Mouse (Mus musculus): ENCODE data around the gene S100a16. TPM values are rescaled to one million over a fixed set of nuclear protein-coding genes. Genes with fewer than 3 reads are reported as not detected.

S100a16 gene
- polyA plus RNA-seq, 1 experiment from 2014 or later, result 42.1 TPM

- Histone ChIP-seq H3K9ac (ENCODE audit: low read length) (peak within 1 kb of the TSS; percentile 43), H3K9me3 (ENCODE audit: control insufficient read depth, low read length) (no peaks in the 10 kb centered on the region), H3K4me1 (ENCODE audit: control insufficient read depth, insufficient read depth, low read length) (peaks cover 12% of the 10 kb centered on the region), H3K27ac (replicated peaks; ENCODE audit: low read depth, low read length) (no peak within 1 kb of the TSS), H3K27me3 (ENCODE audit: control insufficient read depth, insufficient read depth, low read length) (peaks cover 5% of the 10 kb centered on the region; the same call in 1 of the 2 replicates), H3K4me2 (ENCODE audit: low read depth, severe bottlenecking) (peak within 1 kb of the TSS; percentile 78), H3K36me3 (ENCODE audit: control insufficient read depth, insufficient read depth, low read length) (no peaks in the 10 kb centered on the region), H3K4me3 (ENCODE audit: low read depth, low read length) (peak within 1 kb of the TSS; percentile 26)
- DNase-seq (ENCODE audit: low spot score), result peak; percentile 32
- no peak for ATAC-seq (ENCODE audit: insufficient number of reproducible peaks, low FRiP score, low TSS enrichment, low read depth)
- 3% methylated on average over 25 of the region's 25 CpGs for WGBS
Observed at GRCm38 (mm10) chr3:90513796-90514590, 23.1 kb upstream of the S100a16 start, which contains the start of the genes S100a1 and S100a13. Gene S100a1 (minus strand): TSS chr3:90514392. Gene S100a13 (plus strand): TSS chr3:90514435.

- H3K4me3 ChIP-seq (ENCODE audit: low read depth, low read length), result peak overlapping the region; percentile 26
- peaks cover 12% of the 10 kb centered on the region for H3K4me1 ChIP-seq (ENCODE audit: control insufficient read depth, insufficient read depth, low read length)
- DNase-seq (ENCODE audit: low spot score) (peak; percentile 77), ATAC-seq (ENCODE audit: insufficient number of reproducible peaks, low FRiP score, low TSS enrichment, low read depth) (peak; percentile 27; the same call in 1 of the 2 replicates)
- H3K27me3 ChIP-seq (ENCODE audit: control insufficient read depth, insufficient read depth, low read length), result peaks cover 5% of the 10 kb centered on the region; the same call in 1 of the 2 replicates
- H3K9me3 ChIP-seq (ENCODE audit: control insufficient read depth, low read length), result no peaks in the 10 kb centered on the region
- peak overlapping the region; percentile 78 for H3K4me2 ChIP-seq (ENCODE audit: low read depth, severe bottlenecking)
- no peak overlapping the region for H3K27ac ChIP-seq (replicated peaks; ENCODE audit: low read depth, low read length)
- no peaks in the 10 kb centered on the region for H3K36me3 ChIP-seq (ENCODE audit: control insufficient read depth, insufficient read depth, low read length)
- WGBS, result under 1% methylated on average over 10 of the region's 10 CpGs
- H3K9ac ChIP-seq (ENCODE audit: low read length), result peak overlapping the region; percentile 43
Observed at GRCm38 (mm10) chr3:90514691-90515090, 22.4 kb upstream of the S100a16 start.

GRCm38 (mm10) chr3:90515242-90515641 lies 21.8 kb upstream of the S100a16 start:
- Histone ChIP-seq H3K4me1 (ENCODE audit: control insufficient read depth, insufficient read depth, low read length) (peaks cover 12% of the 10 kb centered on the region), H3K9me3 (ENCODE audit: control insufficient read depth, low read length) (no peaks in the 10 kb centered on the region), H3K27ac (replicated peaks; ENCODE audit: low read depth, low read length) (no peak overlapping the region), H3K36me3 (ENCODE audit: control insufficient read depth, insufficient read depth, low read length) (no peaks in the 10 kb centered on the region), H3K4me2 (ENCODE audit: low read depth, severe bottlenecking) (peak overlapping the region; percentile 78), H3K4me3 (ENCODE audit: low read depth, low read length) (peak overlapping the region; percentile 26), H3K27me3 (ENCODE audit: control insufficient read depth, insufficient read depth, low read length) (peaks cover 5% of the 10 kb centered on the region; the same call in 1 of the 2 replicates), H3K9ac (ENCODE audit: low read length) (no peak overlapping the region; the same call in 1 of the 2 replicates)
- 50% methylated on average over 1 of the region's 1 CpGs for WGBS
- ATAC-seq (ENCODE audit: insufficient number of reproducible peaks, low FRiP score, low TSS enrichment, low read depth) (no peak), DNase-seq (ENCODE audit: low spot score) (no peak)

- Histone ChIP-seq H3K9me3 (ENCODE audit: control insufficient read depth, low read length) (no peaks in the 10 kb centered on the region), H3K4me2 (ENCODE audit: low read depth, severe bottlenecking) (no peak overlapping the region), H3K36me3 (ENCODE audit: control insufficient read depth, insufficient read depth, low read length) (no peaks in the 10 kb centered on the region), H3K27ac (replicated peaks; ENCODE audit: low read depth, low read length) (no peak overlapping the region), H3K4me1 (ENCODE audit: control insufficient read depth, insufficient read depth, low read length) (peaks cover 12% of the 10 kb centered on the region), H3K9ac (ENCODE audit: low read length) (no peak overlapping the region), H3K4me3 (ENCODE audit: low read depth, low read length) (no peak overlapping the region), H3K27me3 (ENCODE audit: control insufficient read depth, insufficient read depth, low read length) (peaks cover 5% of the 10 kb centered on the region; the same call in 1 of the 2 replicates)
- no peak for DNase-seq (ENCODE audit: low spot score)
- WGBS, result 88% methylated on average over 4 of the region's 4 CpGs
- ATAC-seq (ENCODE audit: insufficient number of reproducible peaks, low FRiP score, low TSS enrichment, low read depth), result no peak
Observed at GRCm38 (mm10) chr3:90515789-90516188, 21.3 kb upstream of the S100a16 start.

- no peak overlapping the region for H3K9ac ChIP-seq (ENCODE audit: low read length)
- no peak overlapping the region for H3K4me3 ChIP-seq (ENCODE audit: low read depth, low read length)
- no peak overlapping the region for H3K4me2 ChIP-seq (ENCODE audit: low read depth, severe bottlenecking)
- WGBS, result 78% methylated on average over 4 of the region's 4 CpGs
- DNase-seq (ENCODE audit: low spot score) (no peak), ATAC-seq (ENCODE audit: insufficient number of reproducible peaks, low FRiP score, low TSS enrichment, low read depth) (no peak)
- H3K4me1 ChIP-seq (ENCODE audit: control insufficient read depth, insufficient read depth, low read length), result peaks cover 12% of the 10 kb centered on the region
- no peaks in the 10 kb centered on the region for H3K9me3 ChIP-seq (ENCODE audit: control insufficient read depth, low read length)
- no peak overlapping the region for H3K27ac ChIP-seq (replicated peaks; ENCODE audit: low read depth, low read length)
- no peaks in the 10 kb centered on the region for H3K36me3 ChIP-seq (ENCODE audit: control insufficient read depth, insufficient read depth, low read length)
- peaks cover 5% of the 10 kb centered on the region; the same call in 1 of the 2 replicates for H3K27me3 ChIP-seq (ENCODE audit: control insufficient read depth, insufficient read depth, low read length)
Observed at GRCm38 (mm10) chr3:90517711-90518110, 19.3 kb upstream of the S100a16 start.

GRCm38 (mm10) chr3:90525421-90525820 lies 11.6 kb upstream of the S100a16 start:
- Histone ChIP-seq H3K9ac (ENCODE audit: low read length) (no peak overlapping the region), H3K36me3 (ENCODE audit: control insufficient read depth, insufficient read depth, low read length) (no peaks in the 10 kb centered on the region), H3K9me3 (ENCODE audit: control insufficient read depth, low read length) (no peaks in the 10 kb centered on the region), H3K4me3 (ENCODE audit: low read depth, low read length) (no peak overlapping the region), H3K27me3 (ENCODE audit: control insufficient read depth, insufficient read depth, low read length) (no peaks in the 10 kb centered on the region), H3K4me2 (ENCODE audit: low read depth, severe bottlenecking) (no peak overlapping the region), H3K27ac (replicated peaks; ENCODE audit: low read depth, low read length) (no peak overlapping the region), H3K4me1 (ENCODE audit: control insufficient read depth, insufficient read depth, low read length) (no peaks in the 10 kb centered on the region)
- DNase-seq (ENCODE audit: low spot score), result no peak
- 71% methylated on average over 4 of the region's 4 CpGs for WGBS
- ATAC-seq (ENCODE audit: insufficient number of reproducible peaks, low FRiP score, low TSS enrichment, low read depth), result no peak

- Histone ChIP-seq H3K4me2 (ENCODE audit: low read depth, severe bottlenecking) (no peak overlapping the region), H3K27me3 (ENCODE audit: control insufficient read depth, insufficient read depth, low read length) (no peaks in the 10 kb centered on the region), H3K4me3 (ENCODE audit: low read depth, low read length) (no peak overlapping the region), H3K27ac (replicated peaks; ENCODE audit: low read depth, low read length) (no peak overlapping the region), H3K36me3 (ENCODE audit: control insufficient read depth, insufficient read depth, low read length) (no peaks in the 10 kb centered on the region), H3K9me3 (ENCODE audit: control insufficient read depth, low read length) (no peaks in the 10 kb centered on the region), H3K4me1 (ENCODE audit: control insufficient read depth, insufficient read depth, low read length) (no peaks in the 10 kb centered on the region), H3K9ac (ENCODE audit: low read length) (no peak overlapping the region)
- ATAC-seq (ENCODE audit: insufficient number of reproducible peaks, low FRiP score, low TSS enrichment, low read depth), result no peak
- no peak for DNase-seq (ENCODE audit: low spot score)
- 69% methylated on average over 2 of the region's 2 CpGs for WGBS
Observed at GRCm38 (mm10) chr3:90526076-90526475, 11.0 kb upstream of the S100a16 start.

GRCm38 (mm10) chr3:90526580-90526979 lies 10.5 kb upstream of the S100a16 start, which contains the start of gene S100a14:
Gene S100a14 (plus strand): TSS chr3:90526856.
- DNase-seq (ENCODE audit: low spot score), result no peak
- 72% methylated on average over 5 of the region's 5 CpGs for WGBS
- H3K4me2 ChIP-seq (ENCODE audit: low read depth, severe bottlenecking), result no peak within 1 kb of the TSS
- no peaks in the 10 kb centered on the region for H3K27me3 ChIP-seq (ENCODE audit: control insufficient read depth, insufficient read depth, low read length)
- H3K9ac ChIP-seq (ENCODE audit: low read length), result no peak within 1 kb of the TSS
- H3K36me3 ChIP-seq (ENCODE audit: control insufficient read depth, insufficient read depth, low read length), result no peaks in the 10 kb centered on the region
- H3K9me3 ChIP-seq (ENCODE audit: control insufficient read depth, low read length), result no peaks in the 10 kb centered on the region
- no peak within 1 kb of the TSS for H3K27ac ChIP-seq (replicated peaks; ENCODE audit: low read depth, low read length)
- no peak for ATAC-seq (ENCODE audit: insufficient number of reproducible peaks, low FRiP score, low TSS enrichment, low read depth)
- no peak within 1 kb of the TSS for H3K4me3 ChIP-seq (ENCODE audit: low read depth, low read length)
- H3K4me1 ChIP-seq (ENCODE audit: control insufficient read depth, insufficient read depth, low read length), result no peaks in the 10 kb centered on the region

All from limb, embryonic 11.5 days (tissue).